Mouse (Mus musculus) spleen, postnatal 36 days (tissue): ENCODE measurements around the gene Rpgr.

Source experiments
- DNase-seq, 2 experiments: peaks; one replicate each; pipeline ENCODE4 v3.0.0; 2022; ENCODE audit warnings: low spot score in 2 of 2, mixed read lengths in 1 of 2

Gene Rpgr

DNA sequence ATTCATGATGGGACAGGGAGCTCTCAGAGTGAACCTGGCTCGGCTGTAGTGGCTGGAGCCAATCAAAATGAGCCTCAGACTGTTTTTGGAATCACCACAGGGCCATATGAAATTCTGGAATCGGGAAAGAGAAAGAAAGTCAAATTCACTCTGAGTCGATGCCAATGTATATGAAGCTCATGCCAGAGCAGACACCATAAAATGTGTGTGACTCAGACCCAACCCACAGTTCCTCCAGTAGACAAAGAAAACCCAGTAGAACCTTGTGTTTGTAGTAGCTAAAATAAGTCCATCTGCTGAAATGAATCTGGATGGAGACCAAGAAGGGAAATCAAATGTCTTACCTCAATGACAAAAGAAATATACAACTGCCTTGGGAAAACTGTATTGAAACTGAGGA lies 142.8 kb downstream of the Rpgr start:
- no peak for DNase-seq

DNA sequence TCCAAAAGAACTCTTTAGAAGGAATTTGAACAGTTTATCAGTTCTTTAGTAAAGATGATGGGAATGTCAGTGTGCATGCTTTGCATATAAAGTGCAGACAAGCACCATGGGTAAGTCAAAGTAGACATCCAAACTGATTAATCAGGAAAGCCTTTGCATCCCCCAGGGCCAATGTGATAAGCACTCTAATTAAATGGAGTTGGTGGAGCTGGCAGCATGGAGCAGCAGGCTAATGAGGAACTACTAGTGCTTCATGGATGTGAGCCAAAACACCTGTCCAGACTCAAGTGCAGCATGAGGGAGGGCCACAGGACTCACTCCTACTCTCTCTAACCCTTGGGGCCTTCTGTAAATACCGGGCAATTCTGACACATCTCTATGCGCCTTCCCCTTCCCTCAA lies 145.2 kb downstream of the Rpgr start:
- no peak for DNase-seq

DNA sequence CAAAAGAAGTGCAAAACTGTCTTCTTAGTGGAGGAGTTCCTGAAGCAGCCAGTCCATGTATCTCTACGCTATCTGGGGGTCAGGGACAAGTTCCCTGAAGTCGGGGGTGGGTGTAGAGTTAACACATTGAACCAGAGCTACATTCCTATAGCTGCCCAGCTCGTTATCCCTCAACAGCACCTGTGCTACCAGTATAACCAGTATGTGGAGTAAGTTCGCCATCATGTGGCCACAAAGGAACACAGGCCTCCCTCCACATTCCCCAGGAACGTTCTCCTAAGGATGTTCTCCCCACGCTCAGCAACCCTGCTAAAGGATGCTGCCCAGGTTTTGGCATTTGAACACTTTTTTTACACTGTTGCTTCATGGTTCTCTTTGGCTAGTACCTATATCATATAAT lies 146.0 kb downstream of the Rpgr start:
- DNase-seq, result no peak

DNA sequence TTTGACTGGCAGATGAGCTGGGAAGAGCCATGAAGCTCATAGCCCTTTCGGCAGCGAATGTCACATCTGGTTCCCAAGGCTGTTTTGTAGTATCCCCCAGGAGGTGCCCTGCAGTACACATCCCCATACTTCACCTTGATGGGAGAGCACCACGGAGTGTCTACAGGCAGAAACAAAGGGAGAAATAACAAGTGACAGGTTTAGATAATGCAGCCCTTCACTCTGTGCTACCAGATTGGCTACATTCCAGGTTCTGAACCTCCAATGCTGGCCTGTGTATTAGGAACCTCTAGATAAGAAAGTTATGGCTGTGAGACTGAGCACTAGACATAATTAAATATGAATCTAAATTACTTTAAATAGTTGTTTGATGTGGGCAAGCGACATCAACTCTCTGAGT lies 147.3 kb downstream of the Rpgr start:
- DNase-seq, result no peak

DNA sequence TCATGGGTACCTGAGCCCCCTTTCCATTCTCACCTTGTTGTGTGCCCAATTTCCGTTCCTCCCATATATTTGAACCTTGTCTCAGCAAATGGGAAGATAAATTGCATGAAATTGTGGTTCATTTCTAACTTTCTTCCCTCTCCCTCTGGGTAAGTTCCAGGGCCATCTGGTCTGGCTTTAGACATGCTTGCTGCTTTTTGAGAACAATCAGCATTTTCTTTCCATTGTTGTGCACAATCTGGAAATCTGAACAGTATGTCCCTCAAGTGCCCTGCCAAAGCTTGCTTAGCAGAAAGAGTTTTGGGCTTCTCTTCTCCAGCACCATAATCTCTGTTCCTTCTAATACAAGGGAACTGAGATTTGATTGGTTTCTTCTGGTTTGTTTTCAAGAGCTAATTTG lies 152.9 kb downstream of the Rpgr start:
- DNase-seq, result no peak

DNA sequence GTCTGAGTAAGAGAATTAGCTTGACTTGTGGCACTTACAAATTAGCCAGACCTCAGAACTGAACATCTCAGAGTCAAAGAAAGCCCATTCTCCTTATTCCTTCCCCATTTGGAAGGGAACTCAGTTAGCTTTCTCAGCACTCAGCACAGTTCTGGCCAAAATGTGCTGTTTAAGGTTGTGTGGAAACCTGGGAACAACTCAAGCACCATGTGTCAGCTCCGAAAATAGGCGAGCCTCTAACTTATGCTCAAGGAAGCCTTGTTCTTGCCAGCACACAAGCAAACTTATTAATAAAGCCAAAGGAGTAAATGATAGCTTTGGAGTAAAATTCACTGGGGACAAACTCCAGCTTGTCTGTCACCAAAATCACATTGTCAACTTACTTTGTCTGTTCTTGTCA lies 153.4 kb downstream of the Rpgr start:
- DNase-seq, result no peak

DNA sequence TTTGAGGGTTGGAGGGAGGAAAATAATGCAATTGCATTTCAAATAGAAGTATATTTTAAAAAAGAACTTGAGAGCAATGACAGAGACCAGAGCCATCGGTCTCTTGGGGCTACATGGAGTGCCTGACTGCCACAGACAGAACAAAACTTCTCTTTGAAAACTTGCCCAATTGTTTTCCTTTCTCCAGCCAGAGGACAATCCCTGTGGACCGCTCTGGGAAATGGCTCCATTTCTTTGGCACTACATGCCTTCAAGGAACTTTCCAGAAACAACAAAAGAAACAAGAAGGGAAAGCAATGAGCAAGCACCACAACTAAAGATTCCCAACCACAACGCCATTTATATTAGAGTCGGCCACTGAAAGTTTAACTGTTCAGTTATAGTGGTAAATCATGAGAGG lies 154.5 kb downstream of the Rpgr start:
- DNase-seq, result no peak

DNA sequence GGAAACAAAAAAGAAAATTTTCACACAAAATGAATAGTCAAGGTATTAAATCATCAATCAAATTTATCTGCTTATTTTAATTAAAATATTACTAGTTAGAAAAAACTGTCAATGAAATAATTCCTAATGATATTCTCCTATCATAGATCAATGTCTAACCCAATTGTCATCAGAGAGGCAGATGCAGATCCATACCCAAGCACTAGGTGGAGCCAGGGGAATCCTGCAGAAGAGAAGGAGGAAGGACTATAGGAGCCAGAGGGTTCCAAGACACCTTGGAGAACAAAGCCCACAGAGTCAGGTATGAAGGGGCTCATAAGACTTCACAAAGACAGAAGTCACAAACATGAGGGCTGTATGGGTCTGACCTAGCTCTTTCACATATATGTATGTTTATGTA lies 182.1 kb downstream of the Rpgr start:
- DNase-seq, result no peak
